Comparison of ENCODE assay signal across 23 mouse cellular contexts in genomic region chr3:102534744-102535143, GRCm38 (mm10).
DNase-seq lines count a peak whose midpoint lies in the region; ATAC-seq and TF ChIP-seq lines count a peak whose summit lies in the region.
"Had no signal": no experiment of that assay in that cellular context is flagged by ENCODE, and none has a peak within 500 bp of the region (broad histone marks: within the 10 kb centered on the region; RNA-seq: fewer than 3 reads in every experiment).

No protein-coding gene starts in this region.

- H3K36me3 ChIP-seq in ES-E14 (ENCODE audit: control insufficient read depth, insufficient read depth, low read length, poor library complexity, severe bottlenecking): no peaks in the 10 kb centered on the region
- no peaks in the 10 kb centered on the region for H3K36me3 ChIP-seq in midbrain, embryonic 15.5 days (replicated peaks)
- H3K36me3 ChIP-seq: embryonic facial prominence, embryonic 13.5 days; embryonic facial prominence, embryonic 15.5 days; forebrain, embryonic 10.5 days; forebrain, embryonic 12.5 days had no signal

- no peak overlapping the region for H3K4me3 ChIP-seq in ES-E14 (ENCODE audit: insufficient read depth in 1 of 2, low read depth in 1 of 2, low read length in 2 of 2, poor library complexity in 1 of 2, severe bottlenecking in 1 of 2)
- H3K4me3 ChIP-seq in midbrain, embryonic 15.5 days: no peak overlapping the region
- H3K4me3 ChIP-seq: embryonic facial prominence, embryonic 13.5 days; embryonic facial prominence, embryonic 15.5 days; erythroblast, embryonic 14.5 days; forebrain, embryonic 10.5 days; forebrain, embryonic 12.5 days had no signal

- DNase-seq in 3T3-L1 (ENCODE audit: low read depth, low spot score) (peak; percentile 53), ES-E14 (ENCODE audit: low read depth, low spot score) (peak; percentile 1), NIH3T3 (ENCODE audit: low read depth) (peak; percentile 38), ZHBTc4 (ENCODE audit: low read depth, low spot score) (peak; percentile 58)
- DNase-seq in ovary, postnatal 10 days (ENCODE audit: low spot score): no peak
- no peak for DNase-seq in kidney, postnatal 10 days
- DNase-seq: adrenal gland, adult 2 months; adrenal gland, postnatal 14 days; adrenal gland, postnatal 36 days; cerebellum, adult 18-20 months; cerebellum, adult 8-10 months; cerebellum, adult 9-11 months; cerebellum, postnatal 14 days; cerebellum, postnatal 36 days; embryo, embryonic 11 days had no signal

- 0 out of 2 replicates have a peak overlapping the region, but pooled peaks have one; percentile 4 for H3K27ac ChIP-seq in ES-E14 (ENCODE audit: insufficient read depth, low read depth, low read length, poor library complexity, severe bottlenecking)
- H3K27ac ChIP-seq in midbrain, embryonic 15.5 days: no peak overlapping the region
- H3K27ac ChIP-seq: embryonic facial prominence, embryonic 13.5 days; embryonic facial prominence, embryonic 15.5 days; forebrain, embryonic 10.5 days; forebrain, embryonic 12.5 days had no signal

- in situ Hi-C loops in ES-E14 (cut with MboI; ENCODE audit: low sequenced_read_pairs in 2 of 2, unreplicated experiment in 2 of 2): no loop called here

- no peak overlapping the region for H3K4me2 ChIP-seq in midbrain, embryonic 15.5 days
- H3K4me2 ChIP-seq: embryonic facial prominence, embryonic 13.5 days; embryonic facial prominence, embryonic 15.5 days; forebrain, embryonic 12.5 days had no signal

- H3K4me1 ChIP-seq in ES-E14 (ENCODE audit: control insufficient read depth in 2 of 2, insufficient read depth in 2 of 2, low read length in 2 of 2, poor library complexity in 1 of 2): no peaks in the 10 kb centered on the region
- no peaks in the 10 kb centered on the region for H3K4me1 ChIP-seq in midbrain, embryonic 15.5 days
- H3K4me1 ChIP-seq: embryonic facial prominence, embryonic 13.5 days; embryonic facial prominence, embryonic 15.5 days; forebrain, embryonic 10.5 days; forebrain, embryonic 12.5 days had no signal

- no peaks in the 10 kb centered on the region for H3K27me3 ChIP-seq in midbrain, embryonic 15.5 days (replicated peaks)
- H3K27me3 ChIP-seq: embryonic facial prominence, embryonic 13.5 days; embryonic facial prominence, embryonic 15.5 days; forebrain, embryonic 12.5 days had no signal

- 76% methylated on average over 1 of the region's 1 CpGs for WGBS in midbrain, embryonic 15.5 days

- no peak for ATAC-seq in midbrain, embryonic 15.5 days (replicated peaks)
- ATAC-seq: forebrain, embryonic 14.5 days; forebrain, embryonic 16.5 days had no signal

- no peak overlapping the region for H3K9ac ChIP-seq in ES-E14 (ENCODE audit: insufficient read depth, low read depth, low read length, poor library complexity, severe bottlenecking)
- H3K9ac ChIP-seq in midbrain, embryonic 15.5 days: no peak overlapping the region
- H3K9ac ChIP-seq: embryonic facial prominence, embryonic 13.5 days; embryonic facial prominence, embryonic 15.5 days; forebrain, embryonic 12.5 days had no signal

- no peaks in the 10 kb centered on the region for H3K9me3 ChIP-seq in ES-E14 (ENCODE audit: control insufficient read depth, insufficient read depth, low read depth, low read length)
- H3K9me3 ChIP-seq in midbrain, embryonic 15.5 days: no peaks in the 10 kb centered on the region
- H3K9me3 ChIP-seq: embryonic facial prominence, embryonic 13.5 days; embryonic facial prominence, embryonic 15.5 days; forebrain, embryonic 10.5 days; forebrain, embryonic 12.5 days had no signal

TF ChIP-seq in ES-E14, 5 proteins besides CTCF, POLR2A, EP300 and RAD21:
- no peak for TF ChIP-seq ZC3H11A (IDR thresholded peaks at IDR 0.05; ENCODE audit: borderline replicate concordance, low read depth, low read length)
- no peak for TF ChIP-seq ZNF384 (IDR thresholded peaks at IDR 0.05; ENCODE audit: low read depth, low read length)
- no peak for TF ChIP-seq HCFC1 (IDR thresholded peaks at IDR 0.05; ENCODE audit: borderline replicate concordance, insufficient read depth, low read length)
- no peak for TF ChIP-seq CHD2 (IDR thresholded peaks at IDR 0.05; ENCODE audit: low read depth, low read length)
- no peak for TF ChIP-seq MAFK (IDR thresholded peaks at IDR 0.05; ENCODE audit: insufficient read depth, low read depth, low read length)

Comparison
In these comparisons a context has a peak if more than half of its experiments do, and no peak if none do; other contexts are left out.
1. DNase-seq: peak in 3T3-L1 (single experiment), ES-E14 (single experiment), NIH3T3 (single experiment) and ZHBTc4 (single experiment); none in ovary, postnatal 10 days (single experiment) and kidney, postnatal 10 days (single experiment).